Mouse (Mus musculus) right cerebral cortex, postnatal 14 days (tissue): ENCODE results near the gene Zfp385c.
A peak's percentile ranks its signal among the peaks of the same experiment; 100 is the strongest.
"Not testable (repeated sequence)": the region's sequence is repeated elsewhere in the genome, so short reads cannot be mapped to it uniquely, and the experiment has no call there.

ENCODE experiments used
- DNase-seq: peaks from one replicate; pipeline ENCODE4 v3.0.0; 2022

The Zfp385c gene

DNA sequence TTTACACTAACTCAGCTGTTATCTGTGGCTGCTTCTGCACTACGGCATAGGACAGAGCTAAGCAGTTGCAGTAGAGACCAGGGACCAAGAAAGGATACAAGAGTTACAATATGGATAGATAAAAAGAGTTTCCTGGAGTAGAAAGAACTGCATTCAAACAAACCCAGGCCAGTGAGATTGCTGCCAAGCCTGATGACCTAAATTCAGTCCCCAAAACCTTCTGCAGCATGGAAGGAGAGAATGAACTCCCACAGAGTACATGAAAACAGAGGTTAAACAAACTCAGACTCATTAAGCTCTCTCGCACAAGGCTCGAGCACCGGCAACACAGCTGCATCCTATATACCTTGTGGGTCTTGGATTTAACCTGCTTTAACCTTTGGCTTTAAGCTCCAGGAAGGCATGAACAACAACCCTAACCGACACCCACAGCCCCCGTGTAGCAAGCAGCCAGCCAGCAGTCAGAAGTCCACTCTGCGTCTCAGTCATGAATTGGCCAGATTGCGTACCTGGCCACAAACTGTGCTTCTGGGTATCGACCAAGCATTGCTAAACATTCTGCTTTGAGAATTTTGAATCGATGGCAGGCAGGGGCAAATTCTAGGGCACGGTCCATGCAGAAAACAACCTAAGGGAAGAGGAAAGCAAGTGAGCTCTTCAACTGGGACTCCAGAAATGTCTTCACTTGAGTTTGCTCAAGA lies 99.8 kb downstream of the Zfp385c start:
- DNase-seq = no peak

DNA sequence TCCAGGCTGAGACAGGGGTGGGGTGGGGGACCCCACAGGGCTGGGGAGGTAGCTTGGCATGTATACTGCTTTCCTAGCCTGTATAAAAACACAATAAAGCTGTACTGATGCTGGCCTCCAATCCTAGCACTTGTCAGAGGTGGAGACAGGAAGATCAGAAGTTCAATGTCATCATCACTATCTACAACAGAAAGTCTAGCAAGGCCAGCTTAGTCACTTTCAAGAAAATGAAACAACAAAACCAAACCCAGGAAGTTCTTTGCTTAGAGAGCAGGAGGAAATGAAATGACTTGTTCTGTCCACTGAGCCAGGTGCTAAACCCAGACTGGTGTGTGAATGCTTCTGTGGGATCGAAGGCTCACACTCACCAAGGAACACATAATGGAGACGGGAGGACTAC lies 103.8 kb downstream of the Zfp385c start:
- no peak for DNase-seq

DNA sequence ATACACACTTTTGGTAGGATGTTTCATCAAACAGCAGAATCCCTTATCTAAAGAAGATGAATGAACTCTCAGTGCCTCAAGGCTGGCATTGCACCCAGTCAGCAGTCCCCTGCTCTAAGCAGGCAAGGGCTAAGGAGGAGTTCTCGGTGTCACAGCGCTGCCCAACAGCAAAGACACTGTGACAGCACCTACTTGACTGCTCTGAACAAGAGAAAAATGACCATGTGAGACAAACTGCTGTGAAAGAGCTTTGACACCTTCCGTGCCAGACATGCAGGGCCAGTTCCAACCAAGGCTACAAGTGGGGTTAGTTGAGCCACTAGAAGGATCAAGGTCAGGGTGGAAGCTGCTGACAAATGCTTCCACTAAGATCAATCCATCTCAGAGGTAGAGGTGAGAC lies 107.1 kb downstream of the Zfp385c start:
- no peak for DNase-seq

DNA sequence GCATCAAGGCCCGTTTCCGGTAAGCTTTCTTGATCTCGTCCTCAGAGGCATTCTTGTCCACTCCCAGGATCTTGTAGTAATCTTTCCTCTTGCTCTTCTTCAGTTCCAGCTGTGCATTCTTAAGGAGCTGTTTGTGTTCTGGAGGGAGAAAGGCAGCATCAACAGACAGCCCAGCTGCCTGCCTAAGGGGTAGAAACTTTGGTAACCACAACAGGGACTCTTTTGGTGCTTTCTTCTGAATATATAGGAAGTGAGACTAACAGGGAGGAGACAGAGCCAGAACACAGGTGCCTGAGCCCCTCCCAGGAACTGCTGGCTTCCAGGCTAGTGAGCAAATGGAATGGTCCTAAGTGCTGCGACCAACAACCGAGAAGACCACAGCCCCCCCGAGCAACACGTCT lies 107.7 kb downstream of the Zfp385c start:
- no peak for DNase-seq

DNA sequence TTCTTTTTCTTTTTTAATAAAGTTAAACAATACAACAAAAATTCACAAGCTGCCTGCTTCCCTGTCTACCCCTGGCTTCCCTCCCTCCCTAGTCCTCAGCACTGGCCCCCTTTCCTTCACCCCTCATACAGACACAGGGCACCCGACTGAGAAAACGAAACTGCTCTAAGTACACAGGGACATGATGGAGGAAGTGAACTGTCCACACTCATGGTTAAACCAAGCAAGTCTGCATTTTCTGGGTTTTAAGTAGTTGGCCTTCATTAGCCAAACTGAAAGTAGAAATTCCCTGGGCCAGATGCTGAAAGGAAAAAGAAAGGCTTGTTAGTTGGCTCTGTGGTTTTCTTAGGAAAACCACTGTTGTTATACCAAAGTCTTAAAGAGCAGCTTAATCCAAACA lies 109.4 kb downstream of the Zfp385c start:
- no peak for DNase-seq

DNA sequence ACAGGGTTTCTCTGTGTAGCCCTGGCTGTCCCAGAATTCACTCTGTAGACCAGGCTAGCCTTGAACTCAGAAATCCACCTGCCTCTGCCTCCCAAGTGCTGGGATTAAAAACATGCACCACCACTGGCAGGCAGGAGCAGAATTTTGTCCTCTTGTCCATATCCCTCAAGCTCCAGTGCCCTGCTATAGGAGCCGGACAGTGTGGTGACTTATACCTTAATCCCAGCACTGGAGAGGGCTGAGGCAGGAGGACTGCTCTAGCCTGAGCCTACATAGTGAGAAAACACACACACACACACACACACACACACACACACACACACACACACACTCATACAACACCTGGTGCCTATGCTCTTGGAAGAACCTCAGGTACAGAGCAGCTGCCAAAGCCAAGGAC lies 109.8 kb downstream of the Zfp385c start:
- not testable (repeated sequence) for DNase-seq

DNA sequence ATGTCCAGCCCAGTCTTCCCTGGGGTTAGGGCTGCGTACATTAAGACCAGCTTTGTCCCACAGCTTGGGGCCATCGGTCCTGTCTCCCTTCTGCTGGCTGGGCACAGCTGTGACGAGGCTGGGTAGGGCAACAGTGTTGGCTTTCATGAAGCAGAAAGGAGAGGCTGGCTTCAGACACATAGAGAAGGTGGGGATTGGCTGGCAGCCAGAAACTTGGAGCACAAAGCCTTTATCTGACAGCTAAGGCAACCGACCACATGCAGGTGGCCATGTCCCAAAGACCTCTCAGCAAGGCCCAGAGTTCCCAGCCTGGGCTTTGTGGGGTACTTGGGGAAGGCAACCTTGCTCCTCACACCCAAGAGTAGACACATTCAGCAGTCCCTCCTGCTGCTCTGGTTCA lies 110.5 kb downstream of the Zfp385c start:
- peak; percentile 65 for DNase-seq

DNA sequence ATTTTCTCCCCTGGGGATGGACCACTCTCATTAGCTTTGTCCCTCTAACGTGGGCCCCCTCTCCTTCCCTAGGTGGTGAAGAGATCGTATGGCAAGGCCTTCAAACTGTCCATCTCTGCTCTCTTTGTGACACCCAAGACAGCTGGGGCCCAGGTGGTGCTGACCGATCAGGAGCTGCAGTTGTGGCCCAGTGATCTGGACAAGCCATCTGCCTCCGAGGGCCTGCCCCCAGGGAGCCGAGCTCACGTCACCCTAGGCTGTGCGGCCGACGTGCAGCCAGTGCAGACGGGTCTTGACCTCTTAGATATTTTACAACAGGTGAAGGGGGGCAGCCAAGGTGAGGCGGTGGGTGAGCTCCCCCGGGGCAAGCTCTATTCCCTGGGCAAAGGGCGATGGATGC lies 112.0 kb downstream of the Zfp385c start:
- DNase-seq = no peak

DNA sequence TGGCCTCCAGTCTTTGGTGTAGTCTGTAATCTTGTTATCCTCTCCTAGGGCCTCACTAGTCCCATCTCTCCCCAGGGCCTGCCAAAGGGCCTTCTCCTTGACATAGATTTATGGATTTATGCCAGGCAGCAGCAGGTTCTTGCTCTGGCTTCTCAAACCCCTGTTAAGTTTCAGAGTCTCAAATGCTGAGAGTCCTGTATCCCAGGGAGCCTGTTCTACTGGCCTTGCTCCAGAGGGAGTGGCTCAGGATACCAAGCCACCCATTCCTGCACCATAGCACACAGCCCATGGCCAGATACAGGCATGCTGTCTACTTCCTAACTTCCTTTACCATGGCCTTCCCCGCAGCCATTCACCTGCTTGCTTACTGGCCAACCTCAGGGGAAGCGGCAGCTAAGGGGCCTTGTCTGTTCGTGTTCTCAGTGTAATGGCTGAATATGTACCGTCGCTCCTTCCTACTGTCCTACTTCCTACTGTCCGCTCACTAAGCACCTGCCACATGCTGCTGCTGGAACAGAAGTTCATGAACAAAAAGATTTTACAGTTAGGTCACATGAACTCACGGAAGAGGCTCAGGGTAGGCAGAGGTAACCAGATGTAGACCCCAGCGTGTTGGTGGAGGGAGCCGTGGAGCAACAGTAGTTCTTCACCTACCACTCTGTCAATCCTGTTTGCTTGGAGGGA lies 113.0 kb downstream of the Zfp385c start:
- no peak for DNase-seq

DNA sequence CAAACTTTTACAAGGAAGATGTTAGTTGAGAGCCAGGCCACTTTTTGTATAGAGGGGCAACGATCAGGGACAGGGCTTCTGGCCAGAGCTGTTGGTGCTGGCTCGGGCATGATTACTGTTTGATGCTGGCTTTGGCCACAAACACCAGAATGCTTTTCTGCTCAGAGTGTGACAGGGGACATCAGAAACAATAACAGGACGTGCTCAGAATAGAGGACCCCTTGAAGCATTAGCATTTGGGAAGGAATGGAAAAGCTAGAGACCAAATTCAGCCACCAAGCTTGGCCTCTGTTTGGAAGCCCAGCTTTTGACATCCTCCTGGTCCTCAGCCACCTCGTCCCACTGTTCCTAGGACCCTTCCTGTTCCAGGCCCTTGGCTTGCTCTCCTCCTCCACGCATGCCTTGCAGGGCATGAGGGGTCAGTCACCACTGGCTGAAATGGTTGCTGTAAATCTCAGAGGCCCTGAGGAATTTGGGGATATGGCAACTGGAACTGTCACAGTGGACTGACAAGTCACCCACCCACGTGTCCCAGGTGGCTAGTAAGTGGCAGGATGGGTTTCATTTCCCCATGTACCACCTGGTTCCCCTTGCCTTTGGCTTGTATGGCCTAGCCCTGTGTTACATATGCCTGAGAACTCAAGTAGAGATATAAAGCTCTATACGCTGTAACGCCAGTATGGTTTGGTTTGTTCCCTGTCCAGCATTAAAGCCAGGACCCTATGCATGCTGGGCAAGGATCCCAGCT lies 114.2 kb downstream of the Zfp385c start:
- DNase-seq = no peak
